Mouse (Mus musculus): ENCODE measurements around the gene Tor4a. TPM values are rescaled to one million over a fixed set of nuclear protein-coding genes. Genes with fewer than 3 reads are reported as not detected.

Gene Tor4a
- 3.9 TPM for polyA plus RNA-seq (2014; fragmentation: Illumina TruSeq; extraction: RNeasy Lipid Tissue Mini Kit (QIAGEN cat#74804); ENCODE audit: low read depth, low replicate concordance)

DNA sequence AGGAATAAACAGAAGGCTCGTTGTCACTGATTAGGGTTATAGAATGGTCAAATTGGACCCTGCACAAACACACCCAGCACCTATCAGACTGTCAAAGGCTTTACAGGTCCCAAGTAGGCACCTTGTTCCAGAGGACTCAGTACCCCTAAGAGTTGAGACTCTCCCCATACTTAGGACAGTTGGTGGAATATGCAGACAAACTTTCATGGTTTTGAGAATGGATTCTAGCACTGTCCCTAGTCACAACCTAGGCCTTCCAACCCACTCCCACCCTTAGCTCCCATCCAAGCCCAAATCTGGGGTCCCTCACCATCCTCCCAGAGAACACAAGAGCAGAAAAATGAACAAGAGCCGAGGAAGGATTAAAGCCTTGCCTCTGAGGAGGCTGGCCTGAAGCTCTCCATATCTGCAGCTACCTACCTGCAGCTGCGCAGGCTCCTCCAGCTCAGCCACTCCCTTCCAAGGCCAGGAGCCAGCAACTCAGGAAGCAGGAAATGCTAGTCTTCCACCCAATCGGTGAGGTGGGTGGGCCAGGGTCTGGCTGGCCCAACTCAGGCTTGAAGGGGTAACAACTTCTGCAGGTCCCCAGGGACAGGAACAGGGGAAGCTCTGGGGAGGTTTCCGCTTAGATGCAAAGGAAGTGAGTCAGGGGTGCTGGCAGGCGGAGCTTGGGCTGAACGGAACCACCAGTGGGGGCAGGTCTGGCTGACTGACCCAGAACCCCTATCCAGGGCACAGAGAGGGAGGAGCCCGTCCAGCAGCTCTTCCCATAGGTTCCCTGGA lies at the start of gene Tor4a:
Gene Tor4a, minus strand, starts transcription at position 715 of the 783 bp plus-strand sequence.

GRCm38 (mm10) chr2:25242101-25242506 lies 45.4 kb upstream of the Tor4a start, which contains the start of the genes Rnf208 and Cysrt1:
Rnf208 (plus strand) TSS chr2:25242255.
Cysrt1 (minus strand) TSS chr2:25242452.

GRCm38 (mm10) chr2:25236614-25237013 lies 39.9 kb upstream of the Tor4a start, which contains the start of gene Rnf224:
Rnf224 (minus strand) TSS chr2:25236787.

GRCm38 (mm10) chr2:25234050-25234449 lies 37.4 kb upstream of the Tor4a start, which contains the start of gene Slc34a3:
Slc34a3 (minus strand) TSS chr2:25234364.

DNA sequence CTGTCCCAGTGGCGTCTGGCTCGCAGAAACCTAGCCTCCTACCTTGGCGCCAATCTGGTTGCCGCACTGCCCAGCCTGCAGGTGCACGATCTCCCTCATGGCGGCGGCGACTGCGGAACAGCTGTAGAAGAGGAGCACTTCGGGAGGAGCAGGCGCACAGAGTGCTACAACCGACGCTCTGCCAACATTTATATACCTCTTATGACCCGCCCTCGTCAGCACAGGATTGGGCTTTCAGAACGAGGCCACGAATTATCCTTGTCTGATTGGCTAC lies 27.7 kb upstream of the Tor4a start, which contains the start of gene Tubb4b:
Gene Tubb4b, minus strand, starts transcription at position 211 of the 274 bp plus-strand sequence.

DNA sequence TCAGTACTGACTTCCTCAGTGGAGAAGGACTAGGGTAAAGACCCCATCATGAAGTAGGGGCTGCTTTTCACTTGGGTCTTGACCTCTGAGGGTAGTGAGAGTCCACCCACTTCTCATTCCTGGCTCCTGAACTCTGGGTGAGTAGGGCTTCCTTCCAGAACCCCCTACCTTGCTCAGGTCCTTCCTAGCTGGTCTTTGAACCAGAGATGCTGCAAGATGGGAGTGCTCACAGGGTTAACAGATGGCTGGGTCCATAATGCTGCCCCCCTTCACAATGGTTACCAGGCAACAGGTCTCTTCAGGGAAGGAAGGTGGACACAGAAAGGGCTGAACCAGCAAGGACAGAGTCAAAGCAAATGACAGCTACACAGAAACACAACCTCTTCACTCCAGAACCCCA lies 21.8 kb upstream of the Tor4a start, which contains the start of gene Fam166a:
Gene Fam166a, plus strand, starts transcription at position 301 of the 400 bp plus-strand sequence.

GRCm38 (mm10) chr2:25214444-25214843 lies 17.8 kb upstream of the Tor4a start, which contains the start of gene Stpg3:
Stpg3 (minus strand) TSS chr2:25214637.

GRCm38 (mm10) chr2:25211121-25211670 lies 14.5 kb upstream of the Tor4a start, which contains the start of gene Nelfb:
Nelfb (minus strand) TSS chr2:25211489.

GRCm38 (mm10) chr2:25180478-25180903 lies 16.2 kb downstream of the Tor4a start, which contains the start of gene Nrarp:
Nrarp (plus strand) TSS chr2:25180758.

Other genes with a start within 250 kb of the Tor4a start
- 6.0 TPM for gene Zmynd19, start 247.1 kb downstream of the Tor4a start, polyA plus RNA-seq (2014; fragmentation: Illumina TruSeq; extraction: RNeasy Lipid Tissue Mini Kit (QIAGEN cat#74804); ENCODE audit: low read depth, low replicate concordance)
- 2.6 TPM for gene Dph7, start 234.5 kb downstream of the Tor4a start, polyA plus RNA-seq (2014; fragmentation: Illumina TruSeq; extraction: RNeasy Lipid Tissue Mini Kit (QIAGEN cat#74804); ENCODE audit: low read depth, low replicate concordance)
- 27.3 TPM for gene Mrpl41, start 221.8 kb downstream of the Tor4a start, polyA plus RNA-seq (2014; fragmentation: Illumina TruSeq; extraction: RNeasy Lipid Tissue Mini Kit (QIAGEN cat#74804); ENCODE audit: low read depth, low replicate concordance)
- gene Pnpla7, start 220.9 kb downstream of the Tor4a start, polyA plus RNA-seq (2014; fragmentation: Illumina TruSeq; extraction: RNeasy Lipid Tissue Mini Kit (QIAGEN cat#74804); ENCODE audit: low read depth, low replicate concordance): 4.5 TPM
- gene Nsmf, start 142.5 kb downstream of the Tor4a start, polyA plus RNA-seq (2014; fragmentation: Illumina TruSeq; extraction: RNeasy Lipid Tissue Mini Kit (QIAGEN cat#74804); ENCODE audit: low read depth, low replicate concordance): 6.8 TPM
- 39.5 TPM for gene Entpd8, start 116.6 kb downstream of the Tor4a start, polyA plus RNA-seq (2014; fragmentation: Illumina TruSeq; extraction: RNeasy Lipid Tissue Mini Kit (QIAGEN cat#74804); ENCODE audit: low read depth, low replicate concordance)
- 1.2 TPM for gene Noxa1, start 101.7 kb downstream of the Tor4a start, polyA plus RNA-seq (2014; fragmentation: Illumina TruSeq; extraction: RNeasy Lipid Tissue Mini Kit (QIAGEN cat#74804); ENCODE audit: low read depth, low replicate concordance)
- 14.4 TPM for gene Nrarp, start 16.1 kb downstream of the Tor4a start, polyA plus RNA-seq (2014; fragmentation: Illumina TruSeq; extraction: RNeasy Lipid Tissue Mini Kit (QIAGEN cat#74804); ENCODE audit: low read depth, low replicate concordance)
- gene Nelfb, start 14.6 kb upstream of the Tor4a start, polyA plus RNA-seq (2014; fragmentation: Illumina TruSeq; extraction: RNeasy Lipid Tissue Mini Kit (QIAGEN cat#74804); ENCODE audit: low read depth, low replicate concordance): 6.1 TPM
- gene Stpg3, start 17.8 kb upstream of the Tor4a start, polyA plus RNA-seq (2014; fragmentation: Illumina TruSeq; extraction: RNeasy Lipid Tissue Mini Kit (QIAGEN cat#74804); ENCODE audit: low read depth, low replicate concordance): not detected
- not detected for gene Fam166a, start 21.9 kb upstream of the Tor4a start, polyA plus RNA-seq (2014; fragmentation: Illumina TruSeq; extraction: RNeasy Lipid Tissue Mini Kit (QIAGEN cat#74804); ENCODE audit: low read depth, low replicate concordance)
- 58.7 TPM for gene Tubb4b, start 27.8 kb upstream of the Tor4a start, polyA plus RNA-seq (2014; fragmentation: Illumina TruSeq; extraction: RNeasy Lipid Tissue Mini Kit (QIAGEN cat#74804); ENCODE audit: low read depth, low replicate concordance)
- not detected for gene Slc34a3, start 37.5 kb upstream of the Tor4a start, polyA plus RNA-seq (2014; fragmentation: Illumina TruSeq; extraction: RNeasy Lipid Tissue Mini Kit (QIAGEN cat#74804); ENCODE audit: low read depth, low replicate concordance)
- gene Rnf224, start 39.9 kb upstream of the Tor4a start, polyA plus RNA-seq (2014; fragmentation: Illumina TruSeq; extraction: RNeasy Lipid Tissue Mini Kit (QIAGEN cat#74804); ENCODE audit: low read depth, low replicate concordance): not detected
- not detected for gene Rnf208, start 45.4 kb upstream of the Tor4a start, polyA plus RNA-seq (2014; fragmentation: Illumina TruSeq; extraction: RNeasy Lipid Tissue Mini Kit (QIAGEN cat#74804); ENCODE audit: low read depth, low replicate concordance)
- not detected for gene Cysrt1, start 45.6 kb upstream of the Tor4a start, polyA plus RNA-seq (2014; fragmentation: Illumina TruSeq; extraction: RNeasy Lipid Tissue Mini Kit (QIAGEN cat#74804); ENCODE audit: low read depth, low replicate concordance)
- gene AL732309.1, start 50.0 kb upstream of the Tor4a start, polyA plus RNA-seq (2014; fragmentation: Illumina TruSeq; extraction: RNeasy Lipid Tissue Mini Kit (QIAGEN cat#74804); ENCODE audit: low read depth, low replicate concordance): 0.85 TPM
- 0.76 TPM for gene Tmem203, start 58.6 kb upstream of the Tor4a start, polyA plus RNA-seq (2014; fragmentation: Illumina TruSeq; extraction: RNeasy Lipid Tissue Mini Kit (QIAGEN cat#74804); ENCODE audit: low read depth, low replicate concordance)
- gene Tprn, start 65.7 kb upstream of the Tor4a start, polyA plus RNA-seq (2014; fragmentation: Illumina TruSeq; extraction: RNeasy Lipid Tissue Mini Kit (QIAGEN cat#74804); ENCODE audit: low read depth, low replicate concordance): 7.7 TPM
- 2.0 TPM for gene Ssna1, start 75.6 kb upstream of the Tor4a start, polyA plus RNA-seq (2014; fragmentation: Illumina TruSeq; extraction: RNeasy Lipid Tissue Mini Kit (QIAGEN cat#74804); ENCODE audit: low read depth, low replicate concordance)
- 9.7 TPM for gene Anapc2, start 75.6 kb upstream of the Tor4a start, polyA plus RNA-seq (2014; fragmentation: Illumina TruSeq; extraction: RNeasy Lipid Tissue Mini Kit (QIAGEN cat#74804); ENCODE audit: low read depth, low replicate concordance)
- gene Tmem210, start 91.3 kb upstream of the Tor4a start, polyA plus RNA-seq (2014; fragmentation: Illumina TruSeq; extraction: RNeasy Lipid Tissue Mini Kit (QIAGEN cat#74804); ENCODE audit: low read depth, low replicate concordance): not detected
- 1.0 TPM for gene Lrrc26, start 93.0 kb upstream of the Tor4a start, polyA plus RNA-seq (2014; fragmentation: Illumina TruSeq; extraction: RNeasy Lipid Tissue Mini Kit (QIAGEN cat#74804); ENCODE audit: low read depth, low replicate concordance)
- gene Grin1, start 122.3 kb upstream of the Tor4a start, polyA plus RNA-seq (2014; fragmentation: Illumina TruSeq; extraction: RNeasy Lipid Tissue Mini Kit (QIAGEN cat#74804); ENCODE audit: low read depth, low replicate concordance): 0.13 TPM
- 21.3 TPM for gene Man1b1, start 135.5 kb upstream of the Tor4a start, polyA plus RNA-seq (2014; fragmentation: Illumina TruSeq; extraction: RNeasy Lipid Tissue Mini Kit (QIAGEN cat#74804); ENCODE audit: low read depth, low replicate concordance)
- 7.7 TPM for gene Dpp7, start 159.5 kb upstream of the Tor4a start, polyA plus RNA-seq (2014; fragmentation: Illumina TruSeq; extraction: RNeasy Lipid Tissue Mini Kit (QIAGEN cat#74804); ENCODE audit: low read depth, low replicate concordance)
- 3.2 TPM for gene Uap1l1, start 168.8 kb upstream of the Tor4a start, polyA plus RNA-seq (2014; fragmentation: Illumina TruSeq; extraction: RNeasy Lipid Tissue Mini Kit (QIAGEN cat#74804); ENCODE audit: low read depth, low replicate concordance)
- gene Sapcd2, start 175.4 kb upstream of the Tor4a start, polyA plus RNA-seq (2014; fragmentation: Illumina TruSeq; extraction: RNeasy Lipid Tissue Mini Kit (QIAGEN cat#74804); ENCODE audit: low read depth, low replicate concordance): 0.13 TPM
- gene Entpd2, start 199.0 kb upstream of the Tor4a start, polyA plus RNA-seq (2014; fragmentation: Illumina TruSeq; extraction: RNeasy Lipid Tissue Mini Kit (QIAGEN cat#74804); ENCODE audit: low read depth, low replicate concordance): 0.28 TPM
- 9.3 TPM for gene Npdc1, start 202.5 kb upstream of the Tor4a start, polyA plus RNA-seq (2014; fragmentation: Illumina TruSeq; extraction: RNeasy Lipid Tissue Mini Kit (QIAGEN cat#74804); ENCODE audit: low read depth, low replicate concordance)
- gene Fut7, start 226.4 kb upstream of the Tor4a start, polyA plus RNA-seq (2014; fragmentation: Illumina TruSeq; extraction: RNeasy Lipid Tissue Mini Kit (QIAGEN cat#74804); ENCODE audit: low read depth, low replicate concordance): not detected
- 0.09 TPM for gene Abca2, start 231.8 kb upstream of the Tor4a start, polyA plus RNA-seq (2014; fragmentation: Illumina TruSeq; extraction: RNeasy Lipid Tissue Mini Kit (QIAGEN cat#74804); ENCODE audit: low read depth, low replicate concordance)

Measured in sigmoid colon, adult 10 weeks (tissue).